Mouse (Mus musculus) intestine, embryonic 16.5 days (tissue): ENCODE measurements around the gene Clec9a. TPM values are rescaled to one million over a fixed set of nuclear protein-coding genes. Genes with fewer than 3 reads are reported as not detected.
A peak's percentile ranks its signal among the peaks of the same experiment; 100 is the strongest.

Experiments
- ATAC-seq: fragments of 200-750 bp; cut with Nextera tagmentation; 2 replicates; pipeline ENCODE4 v1.8.0; 2017; ENCODE audit warnings: moderate TSS enrichment, moderate library complexity
- H3K27ac ChIP-seq: fragments of 300-500 bp; sonication (generic); 2 replicates; pipeline ENCODE4 v1.5.1; 2014; ENCODE audit warnings: mild to moderate bottlenecking, low read length
- H3K27me3 ChIP-seq: fragments of 300-500 bp; sonication (generic); replicated peaks from 2 replicates; pipeline ENCODE4 v1.6.1; 2014; ENCODE audit warnings: low read length, control low read depth, mixed read lengths; ENCODE audit not compliant: control insufficient read depth, insufficient read depth
- H3K36me3 ChIP-seq: fragments of 300-500 bp; sonication (generic); 2 replicates; pipeline ENCODE4 v1.6.1; 2014; ENCODE audit warnings: low read length, control low read depth; ENCODE audit not compliant: control insufficient read depth, insufficient read depth
- H3K4me1 ChIP-seq: fragments of 300-500 bp; sonication (generic); 2 replicates; pipeline ENCODE4 v1.6.1; 2014; ENCODE audit warnings: low read length, control low read depth, mixed read lengths; ENCODE audit not compliant: control insufficient read depth, insufficient read depth
- H3K4me2 ChIP-seq: fragments of 300-500 bp; sonication (generic); 2 replicates; pipeline ENCODE4 v1.6.1; 2014; ENCODE audit warnings: low read depth, low read length, control low read depth
- H3K4me3 ChIP-seq: fragments of 300-500 bp; sonication (generic); 2 replicates; pipeline ENCODE4 v1.5.1; 2014; ENCODE audit warnings: mild to moderate bottlenecking, low read length
- H3K9ac ChIP-seq: fragments of 300-500 bp; sonication (generic); 2 replicates; pipeline ENCODE4 v1.6.1; 2014; ENCODE audit warnings: low read depth, low read length
- H3K9me3 ChIP-seq: fragments of 300-500 bp; sonication (generic); 2 replicates; pipeline ENCODE4 v1.6.1; 2016; ENCODE audit warnings: low read length, control low read depth; ENCODE audit not compliant: control insufficient read depth
- WGBS: fragments of 180-500 bp; shearing (Covaris S2); extraction: QIAGEN DNeasy Blood & Tissue Kit; methylation state at CpG from one replicate; pipeline ENCODE4 v1.1.7; 2014; 5-methylcytosine and 5-hydroxymethylcytosine counted together
- polyA plus RNA-seq: library from polyadenylated mRNA; unstranded; fragments of >200 nt; fragmentation: Nextera tagmentation; extraction: Ambion mirVana; gene quantifications from 2 replicates; pipeline ENCODE4 v1.2.1, GENCODE M21; 2015

Clec9a gene
- polyA plus RNA-seq = 0.09 and 0.15 TPM in 2 replicates

DNA sequence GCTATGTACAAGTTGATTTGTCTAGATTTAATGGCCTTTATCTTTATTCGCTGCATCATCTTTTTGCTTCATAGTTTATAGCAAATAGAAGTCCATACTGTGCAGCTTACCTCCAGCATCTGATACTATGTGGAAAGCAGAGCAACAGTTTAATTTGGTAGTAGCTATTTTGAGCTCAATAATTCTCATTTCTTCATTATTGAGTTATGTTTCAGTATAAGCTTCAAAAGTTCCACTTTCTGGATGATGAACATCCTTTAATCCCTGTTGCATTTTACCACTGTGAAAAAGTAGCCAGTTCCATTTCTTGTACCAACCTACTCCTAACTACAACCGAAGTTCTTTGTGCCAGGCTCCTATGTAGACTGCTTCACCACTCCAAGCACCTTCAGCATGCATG, at the start of gene Clec9a:
Gene Clec9a (plus strand): TSS at position 301 of the 400 bp plus-strand sequence.
- ATAC-seq = no peak
- no peaks in the 10 kb centered on the region for H3K27me3 ChIP-seq
- H3K27ac ChIP-seq = no peak within 1 kb of the TSS
- H3K4me1 ChIP-seq = no peaks in the 10 kb centered on the region
- WGBS = 85% methylated on average over 2 of the region's 2 CpGs
- H3K36me3 ChIP-seq = no peaks in the 10 kb centered on the region
- H3K9me3 ChIP-seq = no peaks in the 10 kb centered on the region
- no peak within 1 kb of the TSS for H3K4me3 ChIP-seq
- no peak within 1 kb of the TSS for H3K9ac ChIP-seq
- no peak within 1 kb of the TSS for H3K4me2 ChIP-seq

DNA sequence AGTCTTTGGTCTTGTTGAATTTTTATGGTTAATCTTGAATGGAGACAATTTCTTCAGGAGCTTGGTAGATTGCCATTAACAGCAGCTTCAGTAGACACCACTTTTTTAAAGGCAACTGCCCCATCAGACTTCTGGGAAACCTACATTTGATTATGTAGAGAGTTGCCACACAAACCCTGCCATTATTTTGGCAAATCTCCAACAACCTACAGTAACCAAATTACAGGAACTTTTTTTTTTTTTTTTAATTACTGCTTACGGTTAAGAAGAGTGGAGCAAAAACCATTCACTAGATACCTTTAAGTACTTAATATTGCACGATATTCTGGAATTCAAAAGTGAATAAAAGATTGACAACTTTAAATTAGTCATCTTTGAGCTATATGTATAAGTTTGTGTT, 49.1 kb upstream of the Clec9a start:
- 89% methylated on average over 2 of the region's 2 CpGs for WGBS
- Histone ChIP-seq H3K9me3 (no peaks in the 10 kb centered on the region), H3K27me3 (no peaks in the 10 kb centered on the region), H3K27ac (no peak overlapping the region), H3K36me3 (no peaks in the 10 kb centered on the region), H3K4me3 (no peak overlapping the region), H3K9ac (no peak overlapping the region), H3K4me1 (no peaks in the 10 kb centered on the region), H3K4me2 (no peak overlapping the region)
- ATAC-seq = no peak

DNA sequence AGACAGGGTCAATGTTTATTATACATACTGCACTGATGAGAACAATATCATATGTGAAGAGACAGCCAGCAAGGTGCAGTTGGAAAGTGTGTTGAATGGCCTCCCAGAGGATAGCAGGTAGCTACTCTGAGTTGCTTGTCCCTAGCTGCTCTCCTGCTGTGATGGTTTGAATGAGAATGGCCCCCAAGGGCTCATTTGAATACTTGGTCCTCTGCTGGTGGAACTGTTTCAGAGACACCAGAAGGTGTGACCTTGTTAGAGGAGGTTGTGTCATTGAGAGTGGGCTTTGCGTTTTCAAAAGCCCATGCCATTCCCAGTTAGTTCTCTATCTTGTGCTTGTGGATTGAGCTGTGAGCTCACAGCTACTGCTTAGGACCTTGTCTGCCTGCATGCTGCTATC, 44.7 kb upstream of the Clec9a start:
- H3K27me3 ChIP-seq = no peaks in the 10 kb centered on the region
- no peaks in the 10 kb centered on the region for H3K9me3 ChIP-seq
- no peak overlapping the region for H3K4me3 ChIP-seq
- H3K27ac ChIP-seq = no peak overlapping the region
- no peak overlapping the region for H3K9ac ChIP-seq
- 24% methylated on average over 1 of the region's 1 CpGs for WGBS
- no peaks in the 10 kb centered on the region for H3K36me3 ChIP-seq
- no peak overlapping the region for H3K4me2 ChIP-seq
- ATAC-seq = no peak
- no peaks in the 10 kb centered on the region for H3K4me1 ChIP-seq

DNA sequence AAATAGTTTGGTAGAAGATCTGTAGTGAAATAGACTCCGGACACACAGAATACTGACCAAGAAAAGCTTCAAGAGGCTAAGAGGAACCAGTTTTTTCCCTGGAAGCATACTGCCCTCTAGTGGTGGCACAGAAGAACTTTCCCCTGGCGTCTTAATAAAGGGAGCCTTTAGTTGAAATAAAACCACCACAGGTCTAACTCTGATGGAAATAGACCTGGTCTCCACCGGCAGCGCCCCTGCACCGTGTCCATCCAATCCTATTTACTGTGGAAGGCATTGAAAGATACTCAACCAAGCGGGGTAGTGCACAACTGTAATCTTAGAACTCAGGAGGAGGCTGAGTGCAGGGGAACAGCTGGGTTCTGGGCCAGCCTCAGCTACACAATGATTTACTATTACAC, 42.7 kb upstream of the Clec9a start:
- ATAC-seq = peak; percentile 48
- 15% methylated on average over 6 of the region's 6 CpGs for WGBS
- Histone ChIP-seq H3K27ac (no peak overlapping the region), H3K9ac (no peak overlapping the region), H3K4me1 (no peaks in the 10 kb centered on the region), H3K4me3 (no peak overlapping the region), H3K36me3 (no peaks in the 10 kb centered on the region), H3K27me3 (no peaks in the 10 kb centered on the region), H3K9me3 (no peaks in the 10 kb centered on the region), H3K4me2 (no peak overlapping the region)

DNA sequence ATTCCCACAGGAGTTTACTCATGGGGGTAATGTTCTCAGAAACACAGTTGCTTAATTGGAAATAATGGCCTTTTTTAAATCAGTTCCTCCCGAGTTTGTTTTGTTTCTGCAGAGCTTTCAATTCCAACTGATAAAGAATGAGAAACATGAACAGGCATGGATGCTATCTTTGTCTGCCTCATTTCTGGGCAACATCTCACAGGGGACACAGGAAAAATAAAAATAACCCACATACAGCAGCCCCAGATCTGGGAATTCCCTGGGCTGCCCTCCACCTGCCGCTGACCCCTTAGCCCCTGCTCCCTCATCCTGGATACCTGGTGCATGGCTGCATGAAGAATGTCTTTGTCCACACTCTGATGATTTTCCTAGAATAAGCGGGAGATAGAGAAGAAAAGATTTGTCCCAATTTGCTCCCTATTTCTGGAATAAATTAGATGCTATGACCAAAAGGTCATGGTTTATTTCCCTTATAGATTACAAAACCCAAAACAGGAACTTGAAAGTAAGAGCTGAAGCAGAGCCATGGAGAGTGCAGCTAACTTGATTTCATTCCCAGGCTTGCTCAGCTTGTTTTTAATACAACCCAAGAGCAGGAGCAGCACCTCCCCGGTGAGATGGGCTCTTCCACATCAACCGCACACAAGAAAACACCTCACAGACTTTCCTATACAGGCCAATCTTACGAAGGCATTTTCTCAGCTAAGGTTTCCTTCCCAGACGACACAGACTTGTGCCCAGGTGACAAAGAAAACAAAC, 39.1 kb upstream of the Clec9a start:
- H3K4me3 ChIP-seq = no peak overlapping the region
- no peak for ATAC-seq
- no peaks in the 10 kb centered on the region for H3K36me3 ChIP-seq
- H3K9me3 ChIP-seq = no peaks in the 10 kb centered on the region
- WGBS = 71% methylated on average over 7 of the region's 7 CpGs
- H3K9ac ChIP-seq = no peak overlapping the region
- H3K27ac ChIP-seq = no peak overlapping the region
- H3K27me3 ChIP-seq = no peaks in the 10 kb centered on the region
- H3K4me2 ChIP-seq = no peak overlapping the region
- H3K4me1 ChIP-seq = no peaks in the 10 kb centered on the region

DNA sequence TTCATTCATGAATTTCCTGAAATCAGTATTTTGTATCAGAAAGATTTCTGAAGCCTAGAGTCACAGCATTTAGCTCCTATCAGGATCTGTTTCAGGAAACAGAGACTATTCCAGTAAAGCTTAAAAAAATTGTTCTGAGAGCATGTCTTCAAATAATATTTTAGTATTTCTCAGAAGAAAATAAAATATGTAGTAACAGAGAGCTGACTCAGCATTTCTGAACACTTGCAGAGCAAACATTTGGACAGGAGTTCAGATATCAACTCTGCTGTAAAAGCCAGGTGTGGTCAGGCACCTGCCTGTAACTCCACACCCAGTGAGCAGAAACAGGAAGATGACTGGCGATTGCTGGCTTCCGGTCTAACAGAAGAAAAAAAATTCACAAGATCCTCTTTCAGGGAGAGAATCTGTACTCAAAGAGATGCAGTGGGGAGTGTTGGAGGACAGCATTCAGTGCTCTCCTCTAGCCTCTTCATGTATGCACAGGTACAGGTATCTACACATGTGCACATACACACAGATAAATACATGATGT, 33.7 kb upstream of the Clec9a start:
- Histone ChIP-seq H3K27ac (no peak overlapping the region), H3K4me3 (no peak overlapping the region), H3K9me3 (no peaks in the 10 kb centered on the region), H3K36me3 (no peaks in the 10 kb centered on the region), H3K27me3 (no peaks in the 10 kb centered on the region), H3K9ac (no peak overlapping the region), H3K4me2 (no peak overlapping the region), H3K4me1 (no peaks in the 10 kb centered on the region)
- peak; percentile 89 for ATAC-seq
- 41% methylated on average over 2 of the region's 2 CpGs for WGBS

DNA sequence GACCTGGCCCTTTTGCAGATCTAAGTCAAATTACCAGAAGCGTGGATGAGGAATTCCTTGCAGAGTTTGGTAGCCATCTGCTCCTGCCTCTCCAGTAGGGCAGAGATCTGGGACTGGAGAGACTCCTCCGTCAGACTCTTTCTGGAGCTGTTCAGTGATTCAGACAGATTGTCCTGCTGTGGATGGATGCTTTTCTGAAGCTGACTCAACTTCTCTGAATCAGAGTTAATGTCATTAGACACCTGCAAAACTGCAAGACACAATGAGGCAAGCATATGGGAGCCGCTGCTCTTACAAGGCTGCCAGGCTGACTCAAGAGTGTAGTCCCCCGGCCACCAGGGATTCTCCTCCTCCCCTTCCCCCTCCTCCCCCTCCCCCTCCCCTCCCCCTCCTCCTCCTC, 28.2 kb upstream of the Clec9a start:
- H3K27ac ChIP-seq = no peak overlapping the region
- H3K36me3 ChIP-seq = no peaks in the 10 kb centered on the region
- no peaks in the 10 kb centered on the region for H3K4me1 ChIP-seq
- H3K9ac ChIP-seq = no peak overlapping the region
- no peaks in the 10 kb centered on the region for H3K27me3 ChIP-seq
- no peak for ATAC-seq
- 64% methylated on average over 4 of the region's 4 CpGs for WGBS
- no peaks in the 10 kb centered on the region for H3K9me3 ChIP-seq
- H3K4me3 ChIP-seq = no peak overlapping the region
- no peak overlapping the region for H3K4me2 ChIP-seq

DNA sequence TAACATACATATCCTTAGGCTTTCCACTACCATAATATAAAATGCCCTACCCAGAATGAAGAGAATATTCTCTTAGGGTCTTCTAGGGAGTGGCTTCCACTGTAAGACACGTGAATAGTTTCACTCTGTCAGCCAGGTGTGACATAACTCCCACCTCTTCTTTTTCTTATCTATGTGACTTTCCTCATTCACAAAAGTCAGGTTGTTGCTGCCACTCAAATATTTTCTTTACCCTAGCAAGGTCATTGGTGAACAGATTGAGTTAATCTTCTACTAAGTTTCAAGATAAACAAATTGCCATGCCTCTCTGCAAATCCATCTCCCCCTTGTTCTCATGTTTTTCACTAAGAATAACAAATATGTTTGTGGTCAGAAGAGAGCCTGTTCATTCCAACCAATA, 26.9 kb upstream of the Clec9a start:
- no peaks in the 10 kb centered on the region for H3K4me1 ChIP-seq
- no peak overlapping the region for H3K9ac ChIP-seq
- H3K27me3 ChIP-seq = no peaks in the 10 kb centered on the region
- no peaks in the 10 kb centered on the region for H3K9me3 ChIP-seq
- H3K36me3 ChIP-seq = no peaks in the 10 kb centered on the region
- H3K4me3 ChIP-seq = no peak overlapping the region
- 37% methylated on average over 1 of the region's 1 CpGs for WGBS
- no peak overlapping the region for H3K27ac ChIP-seq
- no peak overlapping the region for H3K4me2 ChIP-seq
- ATAC-seq = peak; percentile 58

DNA sequence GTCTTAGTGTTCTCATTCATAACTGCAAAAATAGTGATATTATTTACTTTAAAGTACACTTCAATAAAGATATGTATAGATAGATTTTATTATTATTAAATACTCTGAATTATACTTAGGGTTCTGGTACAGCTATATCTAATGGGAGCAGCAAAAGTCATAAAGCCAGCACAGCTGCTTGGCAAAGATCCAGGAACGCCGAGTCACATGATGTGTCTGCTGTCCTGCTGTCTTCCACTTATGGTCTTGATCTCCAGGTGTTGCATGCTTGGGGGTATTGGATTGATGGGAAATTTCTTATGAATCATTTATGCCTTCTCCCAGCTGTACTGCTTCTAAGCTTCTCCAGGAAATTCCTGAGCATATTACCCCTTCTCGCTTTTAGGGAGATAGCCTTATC, 25.2 kb upstream of the Clec9a start:
- Histone ChIP-seq H3K4me3 (no peak overlapping the region), H3K4me1 (no peaks in the 10 kb centered on the region), H3K4me2 (no peak overlapping the region), H3K36me3 (no peaks in the 10 kb centered on the region), H3K27me3 (no peaks in the 10 kb centered on the region), H3K9ac (no peak overlapping the region), H3K27ac (no peak overlapping the region), H3K9me3 (no peaks in the 10 kb centered on the region)
- WGBS = 48% methylated on average over 3 of the region's 3 CpGs
- peak; percentile 87 for ATAC-seq

DNA sequence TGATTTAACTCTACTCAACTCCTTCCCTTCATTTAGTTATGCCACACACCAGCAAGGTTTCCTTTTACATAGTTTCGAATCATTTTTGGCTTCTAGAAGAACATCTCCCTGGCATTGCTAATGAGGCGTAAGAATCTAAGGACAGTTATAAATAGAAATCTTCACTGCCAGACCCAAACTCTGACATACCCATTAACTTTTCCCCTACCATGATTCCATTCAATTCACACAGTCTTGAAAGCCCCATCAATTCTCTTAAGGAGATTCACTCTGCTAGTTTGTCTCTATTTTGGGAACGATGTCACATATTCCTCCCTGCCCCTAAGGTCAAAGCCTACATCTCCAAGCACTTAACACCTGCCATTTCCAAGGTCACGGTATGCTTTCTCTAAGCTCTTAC, 23.7 kb upstream of the Clec9a start:
- Histone ChIP-seq H3K4me1 (no peaks in the 10 kb centered on the region), H3K4me3 (no peak overlapping the region), H3K36me3 (no peaks in the 10 kb centered on the region), H3K9me3 (no peaks in the 10 kb centered on the region), H3K9ac (no peak overlapping the region), H3K27ac (no peak overlapping the region), H3K4me2 (no peak overlapping the region), H3K27me3 (no peaks in the 10 kb centered on the region)
- ATAC-seq = no peak
- 81% methylated on average over 4 of the region's 4 CpGs for WGBS
